Mouse (Mus musculus) Muller cell, postnatal 12 days (primary cell): ENCODE results near the gene Zbtb20.
A peak's percentile ranks its signal among the peaks of the same experiment; 100 is the strongest.

Experiments used
- DNase-seq: peaks from one replicate; pipeline ENCODE4 v3.0.0-alpha.2; 2015; ENCODE audit errors: inconsistent ontology term

The Zbtb20 gene

GRCm38 (mm10) chr16:43443034-43443433 is 567.4 kb downstream of the Zbtb20 start:
- DNase-seq, result no peak

GRCm38 (mm10) chr16:43448141-43448981 is 572.7 kb downstream of the Zbtb20 start:
- no peak for DNase-seq

- DNase-seq, result no peak
These were observed 578.8 kb downstream of the Zbtb20 start for GRCm38 (mm10) chr16:43454370-43454934.

DNA sequence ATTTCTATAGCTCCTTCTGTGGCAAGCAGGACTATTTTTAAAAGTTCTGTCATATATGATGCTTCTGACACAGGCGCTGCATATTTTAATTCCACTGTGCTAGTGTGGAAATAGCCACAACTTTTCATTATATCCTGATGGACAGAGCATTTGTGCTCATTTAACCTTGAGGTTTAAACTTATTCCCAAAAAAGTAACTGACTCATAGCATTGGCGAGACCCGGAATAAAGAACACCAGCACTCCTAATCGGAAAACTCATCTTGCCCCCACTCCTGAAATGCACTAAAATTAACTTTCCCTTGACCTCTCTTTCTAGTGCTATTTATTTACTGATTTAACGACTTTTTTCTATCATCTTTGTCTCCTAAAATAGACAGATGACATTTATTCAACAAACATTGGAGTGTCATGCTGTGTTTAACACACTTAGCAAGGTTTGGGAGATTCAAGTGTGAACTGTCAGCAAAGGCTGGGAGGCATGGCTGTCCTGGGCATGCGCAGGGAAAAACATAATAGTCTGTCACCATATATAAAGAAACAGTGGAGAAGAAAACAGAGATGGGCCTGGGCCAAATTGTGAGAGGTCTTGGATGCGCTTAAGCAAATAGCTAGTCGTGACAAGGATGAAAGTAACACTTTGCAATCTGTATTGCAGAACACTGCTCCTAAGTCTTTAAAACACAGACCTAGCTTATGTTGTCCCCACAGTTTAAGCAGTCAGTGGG is 580.9 kb downstream of the Zbtb20 start:
- DNase-seq, result no peak

DNA sequence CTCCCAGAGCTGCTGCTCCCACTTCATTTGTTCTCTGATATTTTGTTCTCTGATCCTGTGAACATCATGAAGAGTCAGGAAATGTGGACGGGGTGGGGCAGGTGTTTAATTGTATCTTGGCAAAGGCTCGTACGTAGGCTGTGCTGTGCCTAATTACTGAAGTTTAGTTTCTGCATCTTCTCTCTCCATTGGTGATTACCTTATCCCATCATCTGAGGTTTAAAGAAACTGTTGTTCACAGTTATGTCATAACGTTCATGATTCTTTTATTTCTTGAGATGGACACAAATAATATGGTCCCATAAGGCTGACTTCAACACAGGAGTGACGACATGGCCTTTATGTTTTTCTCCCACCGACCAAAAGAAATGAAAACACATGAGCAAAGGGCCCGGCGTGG is 582.1 kb downstream of the Zbtb20 start:
- no peak for DNase-seq

DNA sequence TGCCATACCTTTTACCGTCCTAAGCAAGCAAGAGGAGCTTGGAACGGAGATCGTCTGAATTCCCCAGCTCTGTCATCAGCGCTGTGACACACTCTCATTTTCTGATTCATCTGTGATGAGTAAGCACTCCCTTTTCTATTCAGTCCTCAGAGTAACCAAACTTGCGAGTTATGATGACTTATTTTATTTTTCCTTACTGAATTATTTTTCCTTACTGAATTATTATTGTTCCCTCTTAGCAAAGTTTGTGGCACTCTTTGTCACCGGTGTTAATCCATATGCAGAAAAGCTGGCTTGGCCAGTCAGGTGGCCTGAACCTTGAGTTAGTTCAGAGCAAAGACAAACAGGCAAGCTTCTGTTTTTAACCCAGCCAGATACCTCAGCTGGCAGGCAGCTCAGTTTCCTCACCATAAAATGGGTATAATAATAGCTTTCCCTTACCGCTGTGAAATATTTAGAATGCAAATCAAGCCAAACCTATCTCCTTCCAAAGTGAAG is 583.1 kb downstream of the Zbtb20 start:
- peak; percentile 72 for DNase-seq

DNA sequence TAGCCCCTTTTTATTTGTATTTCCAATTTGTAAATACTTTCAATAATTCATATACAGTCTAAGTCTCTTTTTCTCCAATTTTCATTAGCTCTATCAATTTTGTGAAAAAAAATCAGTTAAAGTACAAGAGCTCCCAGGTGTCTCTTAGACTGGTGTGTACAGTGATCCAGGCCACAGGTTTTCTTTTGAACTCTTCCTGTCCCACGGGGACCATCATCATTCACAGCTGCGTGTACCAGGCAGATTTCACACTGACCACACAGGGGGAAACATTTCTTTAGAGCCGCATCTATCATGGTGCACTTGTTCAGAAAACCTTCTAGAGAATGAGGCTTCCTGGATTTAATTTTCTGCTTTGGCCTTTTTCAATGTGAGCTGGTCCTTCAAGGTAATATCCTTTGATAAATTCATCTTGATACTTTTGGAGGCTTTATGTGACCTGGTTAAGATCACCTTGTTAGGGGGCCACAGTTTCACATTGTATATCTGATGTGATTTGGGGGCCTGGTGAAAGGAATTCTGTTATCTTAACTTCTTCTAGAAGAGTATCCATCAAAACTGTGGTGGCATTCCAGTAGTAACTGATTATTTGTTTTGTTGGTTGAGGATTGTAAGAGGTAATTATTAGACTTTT is 586.2 kb downstream of the Zbtb20 start:
- no peak for DNase-seq

DNA sequence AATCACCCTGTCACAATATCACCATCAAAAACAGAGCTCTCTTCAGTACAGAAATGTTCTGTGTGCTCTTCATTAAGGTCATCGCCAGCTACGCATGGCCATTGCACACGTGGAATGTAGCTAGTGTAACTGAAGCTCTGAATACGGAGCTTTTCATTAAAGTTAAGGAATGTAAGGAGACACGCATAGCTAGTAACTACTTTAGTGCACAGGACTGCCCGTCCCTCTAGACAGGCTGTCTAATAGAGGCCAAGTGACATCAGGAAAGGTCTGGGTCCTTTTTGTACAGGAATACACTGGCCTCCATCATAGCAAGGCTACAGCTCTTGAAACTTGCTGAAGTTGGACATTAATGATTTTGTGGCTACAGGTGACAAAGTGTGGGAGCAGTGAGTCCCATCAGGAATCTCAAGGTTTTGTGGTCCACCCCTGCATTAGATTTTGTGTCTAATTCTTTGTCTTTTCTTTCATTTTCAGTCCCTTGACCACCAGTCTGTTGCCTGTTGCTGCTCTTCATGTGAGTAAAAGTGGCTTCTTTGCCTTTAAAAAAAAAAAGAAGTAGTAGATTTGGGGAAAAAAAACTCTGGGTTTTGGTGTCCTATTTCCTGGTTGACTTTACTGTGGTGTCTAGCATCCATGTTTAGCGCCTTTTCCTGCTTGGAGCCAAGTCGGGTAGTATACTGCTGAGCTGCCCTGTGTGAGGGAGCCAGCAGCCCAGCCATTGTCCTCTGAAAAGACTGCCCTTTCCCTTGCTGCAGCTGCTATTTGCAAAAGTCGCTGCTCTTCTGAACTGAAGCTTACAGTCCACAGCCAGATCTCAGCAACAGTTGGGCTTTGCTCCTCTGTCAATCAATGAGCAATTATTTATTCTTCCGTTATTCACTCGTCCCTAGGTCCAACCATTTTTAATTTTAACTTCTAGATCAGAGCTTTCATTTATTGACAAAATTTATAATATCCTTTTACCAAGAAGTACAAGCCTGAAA is 587.1 kb downstream of the Zbtb20 start:
- DNase-seq, result peak; percentile 73

DNA sequence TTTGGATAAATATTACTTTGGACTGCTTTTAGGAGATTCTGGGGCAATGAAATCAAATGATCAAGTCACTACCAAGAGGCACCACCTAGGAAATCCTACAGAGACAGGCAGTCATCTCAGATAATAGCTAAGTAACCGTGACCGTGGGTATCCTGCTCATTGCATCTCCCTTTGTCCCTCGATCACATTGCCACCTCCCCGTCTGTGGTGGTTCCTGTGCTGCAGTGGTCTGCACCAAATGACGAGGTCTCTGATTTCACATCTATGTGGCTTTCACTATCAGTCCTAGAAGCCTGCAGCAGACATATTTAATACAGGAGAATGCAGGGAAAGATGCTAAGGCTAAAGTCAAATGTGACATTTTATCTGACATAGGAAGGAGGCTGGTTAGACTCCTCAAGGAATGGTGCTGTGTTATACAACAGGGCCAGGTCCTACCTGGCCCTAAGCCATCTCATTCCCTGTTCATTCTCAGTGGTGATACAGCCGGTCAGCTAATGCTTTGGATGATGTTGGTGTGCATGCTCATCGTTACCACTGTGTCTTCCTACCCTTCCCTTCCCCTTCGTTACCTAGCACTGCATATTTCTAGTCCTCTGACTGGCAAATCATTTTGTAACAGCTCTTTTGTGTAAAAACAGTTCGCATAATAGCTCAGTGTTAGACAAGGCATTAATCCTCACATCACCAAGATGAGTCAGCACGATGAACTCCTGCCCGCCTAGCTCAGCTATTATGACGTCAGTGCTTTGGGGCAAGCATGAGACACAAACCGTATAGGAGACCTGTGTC is 588.2 kb downstream of the Zbtb20 start:
- DNase-seq, result peak; percentile 94

DNA sequence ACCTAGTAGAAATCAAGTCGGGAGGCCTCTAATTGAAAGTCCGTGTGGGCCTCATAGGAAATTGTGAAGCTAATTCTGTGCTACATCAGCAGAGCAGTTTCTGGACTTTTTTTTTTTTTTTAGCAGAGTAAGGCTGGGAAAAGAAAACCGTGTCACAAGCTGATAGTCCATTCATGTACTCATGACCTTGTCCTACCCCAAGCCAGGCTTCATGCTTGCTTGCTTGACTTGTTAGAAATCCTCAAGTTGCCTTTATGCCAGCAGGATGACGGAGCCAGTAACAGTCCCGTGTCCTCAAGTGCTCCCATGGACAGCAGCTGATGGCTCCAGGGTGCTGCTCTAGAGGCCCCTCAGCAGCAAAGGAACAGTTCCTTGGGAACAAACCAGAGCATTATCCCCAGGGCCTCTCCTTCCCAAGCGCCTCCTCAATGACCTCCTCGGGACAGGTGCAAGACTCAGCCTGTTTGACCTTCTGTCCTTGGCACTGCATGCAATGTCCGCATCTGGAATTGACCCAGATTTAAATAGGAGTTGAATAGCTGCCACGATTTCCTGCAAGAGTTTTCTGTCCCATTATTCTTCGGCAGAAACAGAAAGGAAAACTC is 588.9 kb downstream of the Zbtb20 start:
- DNase-seq, result no peak

- peak; percentile 77 for DNase-seq
These were observed 589.7 kb downstream of the Zbtb20 start for GRCm38 (mm10) chr16:43465368-43465839.

- DNase-seq, result no peak
These were observed 590.5 kb downstream of the Zbtb20 start for GRCm38 (mm10) chr16:43465921-43466748.

DNA sequence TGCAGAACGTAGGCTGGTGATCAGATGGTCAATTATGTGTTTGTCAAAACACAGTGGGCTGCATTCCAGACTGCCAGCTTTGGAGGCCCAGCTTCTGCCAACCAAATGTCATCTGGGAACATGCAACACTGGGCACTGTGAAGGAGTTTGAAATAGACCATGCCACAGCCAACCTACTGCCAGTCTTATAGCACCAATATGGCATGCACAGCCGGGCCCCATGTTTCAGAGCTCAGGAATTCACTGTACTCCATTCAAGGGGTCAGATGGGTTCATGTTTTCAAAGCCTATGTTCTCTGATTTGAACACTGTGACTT is 591.0 kb downstream of the Zbtb20 start:
- DNase-seq, result peak; percentile 85

DNA sequence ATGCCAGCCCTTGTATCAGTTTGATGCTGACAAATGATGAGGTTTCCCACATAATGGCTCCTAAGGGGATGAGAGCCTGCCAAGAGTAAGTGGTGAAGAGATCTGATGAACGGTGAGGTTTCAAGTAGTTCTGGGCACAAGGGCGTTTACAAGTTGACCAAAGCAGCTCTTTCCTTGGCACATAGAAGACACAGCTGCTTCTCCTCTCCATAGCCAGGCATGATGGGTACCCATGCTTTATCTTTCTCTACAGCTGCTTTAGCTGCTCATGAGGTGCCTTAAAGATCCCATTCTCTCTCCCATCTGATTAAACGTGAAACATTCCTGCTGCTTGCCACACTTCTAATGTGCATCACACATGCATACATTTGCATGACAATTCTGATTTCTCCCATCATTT is 595.4 kb downstream of the Zbtb20 start:
- DNase-seq, result no peak

GRCm38 (mm10) chr16:43474941-43475728 is 599.5 kb downstream of the Zbtb20 start:
- DNase-seq, result peak; percentile 51

DNA sequence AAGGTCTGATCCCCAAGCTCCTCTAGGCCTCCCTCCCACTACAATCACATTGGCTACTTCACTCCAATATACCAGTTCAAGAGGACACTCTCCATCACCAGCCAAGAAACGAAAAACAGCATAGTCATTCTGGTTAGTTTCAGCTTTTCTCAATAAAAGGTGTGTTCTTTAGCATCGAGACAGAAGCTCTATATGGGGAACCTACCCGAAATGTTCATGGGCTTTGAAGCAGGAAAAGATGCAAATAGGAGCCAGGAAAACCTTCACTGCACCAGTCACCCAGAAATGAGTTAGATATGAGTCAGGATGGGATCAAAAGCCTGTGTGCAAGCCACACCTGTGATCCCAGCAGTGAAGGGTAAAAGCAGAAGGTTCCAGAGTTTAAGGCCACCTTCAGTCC is 601.2 kb downstream of the Zbtb20 start:
- DNase-seq, result no peak

DNA sequence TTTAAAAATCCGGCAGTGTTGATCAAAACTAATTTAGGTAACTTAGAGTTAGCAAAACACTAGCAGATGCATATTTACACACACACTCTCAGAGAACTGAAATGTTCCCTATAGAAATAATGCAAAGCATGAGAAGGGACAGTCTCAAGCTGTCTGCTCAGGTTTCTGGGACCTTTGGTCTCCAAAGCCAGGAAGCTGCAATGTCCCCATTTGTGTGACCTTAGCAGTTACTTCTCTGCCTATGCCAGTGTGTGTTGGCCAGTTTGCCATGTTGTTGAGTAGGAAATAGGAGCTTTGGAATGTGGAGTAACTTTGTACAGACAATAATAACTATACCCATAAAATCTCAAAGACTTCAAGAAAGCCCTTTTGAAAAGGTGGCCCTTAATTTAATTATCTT is 602.7 kb downstream of the Zbtb20 start:
- DNase-seq, result no peak

DNA sequence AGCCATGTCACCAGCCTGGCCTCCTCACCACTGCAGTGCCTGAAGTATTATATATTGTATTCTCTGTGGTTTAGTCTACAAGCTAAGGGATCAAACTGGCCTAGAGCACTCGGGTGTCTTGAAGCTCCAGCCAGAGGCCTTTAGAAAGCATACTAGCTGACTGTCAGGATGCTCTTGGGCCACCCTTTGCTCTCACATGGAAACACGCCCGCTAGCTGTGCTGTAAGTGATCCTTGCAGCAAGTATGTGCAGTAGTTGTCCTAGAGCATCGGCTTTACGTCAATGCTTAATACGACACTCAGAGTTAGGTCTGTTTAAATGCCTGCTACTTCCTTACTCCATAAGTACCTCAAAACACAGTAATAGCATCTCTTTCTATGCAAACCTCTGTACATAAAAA is 604.9 kb downstream of the Zbtb20 start:
- DNase-seq, result no peak
